Mouse (Mus musculus) limb, embryonic 12.5 days (tissue): ENCODE measurements at regions not wholly inside any gene's neighbourhood (a gene's known extent, or its start where the extent isn't known, plus 50 kb on each side); places are given as distances from the start of the nearest gene placed in this dataset.

Experiments
- ATAC-seq: fragments of 200-750 bp; cut with Nextera tagmentation; 2 replicates; pipeline ENCODE4 v1.8.0; 2017; ENCODE audit warnings: low read depth, moderate TSS enrichment; ENCODE audit not compliant: insufficient number of reproducible peaks, insufficient read depth, low FRiP score, low TSS enrichment
- H3K27ac ChIP-seq: fragments of 300-500 bp; sonication (generic); 2 replicates; pipeline ENCODE4 v1.5.1; 2016; ENCODE audit warnings: mild to moderate bottlenecking, moderate library complexity
- H3K27me3 ChIP-seq: fragments of 300-500 bp; sonication (generic); 2 replicates; pipeline ENCODE4 v1.6.1; 2016; ENCODE audit warnings: mild to moderate bottlenecking, moderate library complexity
- H3K36me3 ChIP-seq: fragments of 300-500 bp; sonication (generic); 2 replicates; pipeline ENCODE4 v1.6.1; 2016; ENCODE audit warnings: mild to moderate bottlenecking, moderate library complexity
- H3K4me1 ChIP-seq: fragments of 300-500 bp; sonication (generic); replicated peaks from 2 replicates; pipeline ENCODE4 v1.6.1; 2016
- H3K4me2 ChIP-seq: fragments of 300-500 bp; sonication (generic); 2 replicates; pipeline ENCODE4 v1.6.1; 2016; ENCODE audit warnings: mild to moderate bottlenecking, moderate library complexity
- H3K4me3 ChIP-seq: fragments of 300-500 bp; sonication (generic); replicated peaks from 2 replicates; pipeline ENCODE4 v1.5.1; 2016; ENCODE audit warnings: mild to moderate bottlenecking
- H3K9ac ChIP-seq: fragments of 300-500 bp; sonication (generic); replicated peaks from 2 replicates; pipeline ENCODE4 v1.6.1; 2016; ENCODE audit warnings: mild to moderate bottlenecking, moderate library complexity
- H3K9me3 ChIP-seq: fragments of 300-500 bp; sonication (generic); 2 replicates; pipeline ENCODE4 v1.6.1; 2016; ENCODE audit warnings: mild to moderate bottlenecking, moderate library complexity
- WGBS: fragments of 180-500 bp; shearing (Covaris S2); methylation state at CpG from one replicate; pipeline ENCODE4 v1.1.7; 2016; 5-methylcytosine and 5-hydroxymethylcytosine counted together

- 79% methylated on average over 4 of the region's 4 CpGs for WGBS
Measured at GRCm38 (mm10) chr4:89050551-89051199, 86.2 kb upstream of the Mtap start.

GRCm38 (mm10) chr4:89049592-89050440, 87.1 kb upstream of the Mtap start:
- Histone ChIP-seq H3K4me3 (no peak overlapping the region), H3K9me3 (no peaks in the 10 kb centered on the region), H3K4me1 (no peaks in the 10 kb centered on the region), H3K4me2 (no peak overlapping the region), H3K27ac (no peak overlapping the region), H3K27me3 (no peaks in the 10 kb centered on the region), H3K36me3 (no peaks in the 10 kb centered on the region), H3K9ac (no peak overlapping the region)
- ATAC-seq, result no peak
- WGBS, result 67% methylated on average over 7 of the region's 7 CpGs

More at GRCm38 (mm10) chr4:89050551-89051199, 86.2 kb upstream of the Mtap start:
- no peaks in the 10 kb centered on the region for H3K36me3 ChIP-seq
- no peak overlapping the region for H3K27ac ChIP-seq
- no peak for ATAC-seq
- no peaks in the 10 kb centered on the region for H3K4me1 ChIP-seq
- H3K9me3 ChIP-seq, result no peaks in the 10 kb centered on the region
- no peak overlapping the region for H3K9ac ChIP-seq
- H3K4me2 ChIP-seq, result no peak overlapping the region
- no peaks in the 10 kb centered on the region for H3K27me3 ChIP-seq
- no peak overlapping the region for H3K4me3 ChIP-seq

DNA sequence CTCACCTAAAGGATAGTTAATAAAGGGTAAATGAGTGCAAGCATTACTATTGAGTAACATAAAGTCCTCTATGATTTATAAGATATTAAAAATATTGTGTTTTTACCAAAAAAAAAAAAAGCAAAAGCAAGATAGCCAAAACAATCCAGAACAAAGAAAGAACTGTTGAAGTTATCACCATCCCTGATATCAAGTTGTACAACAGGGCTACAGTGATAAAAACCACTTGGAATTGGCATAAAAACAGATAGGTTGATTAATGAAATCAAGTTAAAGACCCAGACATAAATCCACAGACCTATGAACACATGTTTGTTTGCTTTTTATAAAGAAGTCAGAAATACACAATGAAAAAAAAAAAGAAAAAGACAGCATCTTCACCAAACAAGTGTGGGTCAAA, 92.4 kb upstream of the Mtap start:
- H3K9me3 ChIP-seq, result no peaks in the 10 kb centered on the region
- H3K4me2 ChIP-seq, result no peak overlapping the region
- H3K36me3 ChIP-seq, result no peaks in the 10 kb centered on the region
- H3K9ac ChIP-seq, result no peak overlapping the region
- no peak overlapping the region for H3K27ac ChIP-seq
- H3K4me3 ChIP-seq, result no peak overlapping the region
- H3K27me3 ChIP-seq, result no peaks in the 10 kb centered on the region
- ATAC-seq, result no peak
- H3K4me1 ChIP-seq, result no peaks in the 10 kb centered on the region

GRCm38 (mm10) chr4:89043982-89044381, 92.9 kb upstream of the Mtap start:
- no peak for ATAC-seq
- no peak overlapping the region for H3K4me3 ChIP-seq
- H3K9ac ChIP-seq, result no peak overlapping the region
- no peak overlapping the region for H3K4me2 ChIP-seq
- no peaks in the 10 kb centered on the region for H3K4me1 ChIP-seq
- no peak overlapping the region for H3K27ac ChIP-seq
- no peaks in the 10 kb centered on the region for H3K27me3 ChIP-seq
- H3K36me3 ChIP-seq, result no peaks in the 10 kb centered on the region
- WGBS, result 61% methylated on average over 1 of the region's 1 CpGs
- no peaks in the 10 kb centered on the region for H3K9me3 ChIP-seq

DNA sequence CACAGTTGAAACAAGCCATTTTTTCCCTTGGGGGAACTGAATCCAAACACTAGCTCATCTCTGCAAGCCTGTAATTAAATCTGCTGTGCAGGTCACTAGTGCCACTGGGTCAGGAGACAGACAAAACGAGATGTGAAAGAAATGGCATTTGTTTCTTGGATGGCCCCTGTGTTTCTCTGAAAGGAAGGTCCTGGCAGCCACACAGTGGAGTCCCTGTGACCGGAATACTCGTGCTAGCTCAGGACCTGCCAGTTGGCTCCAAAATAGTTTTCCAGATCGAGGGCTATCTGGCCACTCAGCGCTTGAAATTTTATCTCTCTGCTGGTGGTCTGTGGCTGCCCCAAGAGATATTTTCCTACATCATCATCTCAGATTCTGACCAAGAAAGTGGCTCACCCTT, 96.1 kb upstream of the Mtap start:
- ATAC-seq, result no peak
- Histone ChIP-seq H3K36me3 (no peaks in the 10 kb centered on the region), H3K27ac (no peak overlapping the region), H3K27me3 (no peaks in the 10 kb centered on the region), H3K4me3 (no peak overlapping the region), H3K9ac (no peak overlapping the region), H3K9me3 (no peaks in the 10 kb centered on the region), H3K4me2 (no peak overlapping the region), H3K4me1 (no peaks in the 10 kb centered on the region)
- WGBS, result 71% methylated on average over 5 of the region's 5 CpGs

DNA sequence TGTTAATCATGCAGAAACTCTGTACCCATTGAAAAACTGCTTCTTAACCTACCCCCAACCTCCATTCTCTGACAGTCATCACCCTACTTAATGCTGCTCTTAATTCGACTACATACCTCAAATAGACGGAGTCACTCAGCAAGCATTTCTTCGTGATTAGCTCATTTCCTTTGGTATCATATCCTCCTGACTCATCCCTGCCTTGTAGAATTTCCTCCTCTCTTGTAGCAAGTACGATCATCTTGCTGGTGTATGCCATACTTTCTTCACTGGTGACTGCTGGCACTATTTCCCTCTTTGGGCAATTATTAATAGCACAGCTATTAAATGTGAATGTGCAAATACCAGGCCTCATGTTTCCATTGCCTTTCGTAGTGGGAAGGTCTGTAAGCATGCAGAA, 98.0 kb upstream of the Mtap start:
- Histone ChIP-seq H3K9ac (no peak overlapping the region), H3K4me2 (no peak overlapping the region), H3K36me3 (no peaks in the 10 kb centered on the region), H3K27ac (no peak overlapping the region), H3K27me3 (no peaks in the 10 kb centered on the region), H3K9me3 (no peaks in the 10 kb centered on the region), H3K4me3 (no peak overlapping the region), H3K4me1 (no peaks in the 10 kb centered on the region)
- ATAC-seq, result no peak
- 77% methylated on average over 5 of the region's 5 CpGs for WGBS

DNA sequence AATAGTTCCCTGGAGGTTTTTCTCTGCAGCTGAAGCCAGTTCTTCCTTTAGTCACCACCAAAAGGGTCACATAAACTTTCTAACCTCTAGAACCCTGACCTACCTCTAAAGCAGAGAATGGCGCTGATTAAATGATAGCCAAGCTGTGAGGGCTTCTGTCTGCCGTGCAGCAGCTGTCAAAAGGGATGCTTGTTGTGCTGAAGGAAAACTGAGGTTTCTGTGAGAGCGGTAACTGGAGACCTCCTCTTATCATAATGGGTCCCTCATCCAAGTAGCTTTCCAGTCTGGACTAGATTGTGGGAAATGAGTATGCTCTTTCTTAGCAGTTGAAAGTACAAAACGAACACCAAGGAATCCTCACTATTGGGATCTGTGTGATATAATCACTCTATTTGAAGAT, 98.8 kb upstream of the Mtap start:
- Histone ChIP-seq H3K4me1 (no peaks in the 10 kb centered on the region), H3K27ac (no peak overlapping the region), H3K9me3 (no peaks in the 10 kb centered on the region), H3K4me3 (no peak overlapping the region), H3K4me2 (no peak overlapping the region), H3K9ac (no peak overlapping the region), H3K27me3 (no peaks in the 10 kb centered on the region), H3K36me3 (no peaks in the 10 kb centered on the region)
- WGBS, result 69% methylated on average over 4 of the region's 4 CpGs
- no peak for ATAC-seq

DNA sequence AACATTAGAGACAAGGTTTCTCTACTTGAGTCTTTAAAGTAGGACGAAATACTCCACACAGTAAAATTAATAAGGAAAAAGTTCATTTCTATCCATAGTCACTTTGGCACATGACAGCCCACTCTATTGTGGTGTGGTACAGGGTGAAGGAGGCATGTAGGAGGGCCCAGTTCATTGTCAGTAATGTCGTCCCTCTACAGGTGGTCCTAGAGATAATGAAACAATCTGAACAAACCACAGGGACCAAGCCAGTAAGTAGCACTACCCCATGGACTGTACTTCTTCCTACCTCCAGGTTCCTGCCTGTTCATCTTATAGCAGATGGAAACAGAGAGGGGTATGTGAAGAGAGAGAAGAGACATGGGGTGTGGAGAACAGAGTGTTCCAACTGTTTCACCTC, 102.1 kb upstream of the Mtap start:
- Histone ChIP-seq H3K27ac (no peak overlapping the region), H3K4me3 (no peak overlapping the region), H3K4me1 (no peaks in the 10 kb centered on the region), H3K9me3 (no peaks in the 10 kb centered on the region), H3K27me3 (no peaks in the 10 kb centered on the region), H3K4me2 (no peak overlapping the region), H3K36me3 (no peaks in the 10 kb centered on the region), H3K9ac (no peak overlapping the region)
- WGBS, result 83% methylated on average over 2 of the region's 2 CpGs
- ATAC-seq, result no peak

- H3K27ac ChIP-seq, result no peak overlapping the region
- H3K36me3 ChIP-seq, result no peaks in the 10 kb centered on the region
- H3K9ac ChIP-seq, result no peak overlapping the region
- no peaks in the 10 kb centered on the region for H3K4me1 ChIP-seq
- no peaks in the 10 kb centered on the region for H3K9me3 ChIP-seq
- ATAC-seq, result no peak
- no peak overlapping the region for H3K4me3 ChIP-seq
- H3K27me3 ChIP-seq, result no peaks in the 10 kb centered on the region
- no peak overlapping the region for H3K4me2 ChIP-seq
- 77% methylated on average over 3 of the region's 3 CpGs for WGBS
Measured at GRCm38 (mm10) chr4:89034299-89034698, 102.6 kb upstream of the Mtap start.

GRCm38 (mm10) chr4:89012681-89013353, 124.1 kb upstream of the Mtap start:
- Histone ChIP-seq H3K27ac (no peak overlapping the region), H3K9ac (no peak overlapping the region), H3K4me1 (no peaks in the 10 kb centered on the region), H3K9me3 (no peaks in the 10 kb centered on the region), H3K4me2 (no peak overlapping the region), H3K4me3 (no peak overlapping the region), H3K36me3 (no peaks in the 10 kb centered on the region), H3K27me3 (no peaks in the 10 kb centered on the region)
- no peak for ATAC-seq
- WGBS, result 59% methylated on average over 2 of the region's 2 CpGs

GRCm38 (mm10) chr4:89008561-89008960, 128.4 kb upstream of the Mtap start:
- Histone ChIP-seq H3K36me3 (no peaks in the 10 kb centered on the region), H3K27ac (no peak overlapping the region), H3K4me2 (no peak overlapping the region), H3K9ac (no peak overlapping the region), H3K4me1 (no peaks in the 10 kb centered on the region), H3K27me3 (no peaks in the 10 kb centered on the region), H3K9me3 (no peaks in the 10 kb centered on the region), H3K4me3 (no peak overlapping the region)
- ATAC-seq, result no peak
- 81% methylated on average over 5 of the region's 5 CpGs for WGBS
